Mouse (Mus musculus) layer of hippocampus, adult 2 months (tissue): Measurements from ENCODE around the gene Zbtb43. TPM values are rescaled to one million over a fixed set of nuclear protein-coding genes. Genes with fewer than 3 reads are reported as not detected.

Experiments
- DNase-seq, 2 experiments: peaks; one replicate each; pipeline ENCODE4 v3.0.0; 2022; ENCODE audit warnings: low spot score in 2 of 2
- H3K27ac ChIP-seq: fragments of 200-600 bp; 2 replicates; pipeline ENCODE4 v1.8.1; 2022
- H3K4me3 ChIP-seq: fragments of 200-600 bp; 2 replicates; pipeline ENCODE4 v1.8.1; 2022; ENCODE audit warnings: mild to moderate bottlenecking
- CTCF ChIP-seq: fragments of 200-600 bp; conservative IDR thresholded peaks from 2 replicates; pipeline ENCODE4 v1.8.1; 2022; ENCODE audit warnings: antibody characterized with exemption, mild to moderate bottlenecking, moderate library complexity
- total RNA-seq, 2 experiments: library from RNA; stranded (reverse); gene quantifications; 2 replicates each; pipeline ENCODE4 v1.2.3; 2021

Gene Zbtb43
- total RNA-seq, 2 experiments from 2014 or later, result 24.1 to 27.4 TPM

GRCm38 (mm10) chr2:33451038-33451978, 17.1 kb downstream of the Zbtb43 start:
- Histone ChIP-seq H3K4me3 (no peak overlapping the region), H3K27ac (peak overlapping the region; percentile 51)
- no peak for TF ChIP-seq CTCF
- DNase-seq, result no peak

DNA sequence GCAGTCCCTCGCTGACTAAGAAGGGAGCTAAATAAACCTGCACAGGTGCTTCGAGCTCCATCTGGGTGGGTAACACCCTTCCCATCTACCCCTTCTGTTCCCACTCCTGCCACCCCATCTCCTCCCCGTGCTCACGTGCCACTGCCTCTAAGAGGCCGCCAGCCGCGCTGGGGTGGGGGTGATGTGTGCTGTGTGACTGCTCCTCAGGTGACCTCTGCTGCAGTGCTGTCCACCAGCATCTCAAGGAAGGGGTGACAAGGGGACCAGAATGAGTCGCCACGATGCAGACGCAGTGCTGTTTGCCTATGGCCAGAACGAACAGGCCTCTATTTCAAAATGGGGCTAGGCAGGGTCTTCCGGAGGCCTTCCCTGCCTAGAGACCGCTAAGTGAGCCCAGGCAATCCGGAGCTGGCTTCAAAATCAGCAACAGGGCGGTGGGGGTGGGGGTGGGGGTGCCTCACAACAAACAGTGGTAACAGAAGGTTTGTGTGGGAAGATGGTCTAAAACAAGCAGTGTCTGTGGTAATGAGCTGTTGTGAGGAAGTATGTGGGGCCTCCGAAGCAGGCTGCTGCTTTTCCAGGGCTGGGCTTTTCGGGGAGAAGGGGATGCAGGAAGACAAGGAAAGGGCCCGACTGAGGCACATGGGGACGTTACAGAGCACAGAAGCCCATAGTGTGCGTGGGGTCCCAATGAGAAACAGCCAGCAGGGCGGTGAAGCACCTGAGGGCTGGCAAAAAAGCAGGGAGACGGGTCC, 19.1 kb downstream of the Zbtb43 start:
- peak; percentile 52 to 59 for DNase-seq
- H3K27ac ChIP-seq, result peak overlapping the region; percentile 83
- TF ChIP-seq CTCF, result no peak
- peak overlapping the region; percentile 20; the same call in 1 of the 2 replicates for H3K4me3 ChIP-seq

DNA sequence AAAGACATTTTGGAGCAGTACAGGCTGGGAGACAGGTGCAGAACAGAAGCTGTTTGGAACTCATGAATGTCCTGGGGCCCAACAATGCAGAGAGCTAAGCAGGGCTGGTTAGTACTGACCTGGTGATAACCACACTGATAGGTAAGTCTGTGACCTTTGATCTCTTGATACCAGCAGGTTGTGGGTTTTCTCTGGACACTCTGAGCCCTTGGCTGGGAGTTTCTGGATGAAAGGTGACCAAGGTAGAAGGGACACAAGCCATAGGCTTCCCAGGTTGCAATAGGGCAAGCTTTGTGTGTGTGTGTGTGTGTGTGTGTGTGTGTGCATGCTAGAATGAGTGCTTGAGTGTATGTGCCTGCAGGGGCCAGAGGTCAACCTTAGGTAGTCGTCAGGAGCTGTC, 21.6 kb downstream of the Zbtb43 start:
- no peak for TF ChIP-seq CTCF
- no peak for DNase-seq
- Histone ChIP-seq H3K27ac (no peak overlapping the region), H3K4me3 (no peak overlapping the region)

DNA sequence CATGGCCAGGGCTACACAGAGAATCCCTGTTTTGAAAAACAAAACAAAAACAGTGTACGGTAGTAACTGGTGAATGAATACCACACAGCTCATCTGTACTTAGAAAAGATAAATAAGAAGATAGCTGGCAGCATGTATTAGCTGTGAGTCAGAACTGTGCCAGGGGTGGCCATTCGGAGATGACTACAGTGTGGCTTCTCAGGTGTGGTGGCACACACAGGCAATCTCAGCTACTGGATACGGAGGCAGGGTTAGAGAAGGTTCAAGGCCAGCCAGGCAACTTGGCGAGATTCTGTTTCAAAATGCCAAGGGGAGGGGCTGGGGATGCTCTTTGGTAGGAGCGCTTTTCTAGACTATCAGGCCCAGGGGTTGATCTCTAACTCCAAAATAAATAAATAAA, 22.6 kb downstream of the Zbtb43 start:
- no peak for DNase-seq
- no peak overlapping the region for H3K4me3 ChIP-seq
- TF ChIP-seq CTCF, result no peak
- no peak overlapping the region for H3K27ac ChIP-seq

DNA sequence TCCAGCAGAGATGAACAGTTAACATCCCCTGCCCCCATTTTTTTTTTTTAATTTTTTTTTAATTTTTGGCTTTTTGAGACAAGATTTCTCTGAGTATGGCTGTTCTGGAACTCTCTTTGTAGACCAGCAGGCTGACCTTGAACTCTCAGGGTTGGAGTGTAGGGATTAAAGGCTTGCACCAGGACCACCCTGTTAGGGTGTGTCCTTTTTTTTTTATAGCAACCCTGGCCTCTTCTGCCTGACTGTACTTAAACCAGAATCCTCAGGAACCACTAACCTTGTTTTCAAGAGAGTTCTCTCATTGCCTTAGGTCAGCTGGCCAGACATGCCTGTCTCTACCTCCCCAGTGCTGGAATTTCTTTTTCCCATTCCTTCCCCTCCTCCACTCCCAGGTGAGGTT, 23.5 kb downstream of the Zbtb43 start:
- no peak for DNase-seq
- Histone ChIP-seq H3K4me3 (no peak overlapping the region), H3K27ac (peak overlapping the region; percentile 19; the same call in 1 of the 2 replicates)
- TF ChIP-seq CTCF, result no peak

DNA sequence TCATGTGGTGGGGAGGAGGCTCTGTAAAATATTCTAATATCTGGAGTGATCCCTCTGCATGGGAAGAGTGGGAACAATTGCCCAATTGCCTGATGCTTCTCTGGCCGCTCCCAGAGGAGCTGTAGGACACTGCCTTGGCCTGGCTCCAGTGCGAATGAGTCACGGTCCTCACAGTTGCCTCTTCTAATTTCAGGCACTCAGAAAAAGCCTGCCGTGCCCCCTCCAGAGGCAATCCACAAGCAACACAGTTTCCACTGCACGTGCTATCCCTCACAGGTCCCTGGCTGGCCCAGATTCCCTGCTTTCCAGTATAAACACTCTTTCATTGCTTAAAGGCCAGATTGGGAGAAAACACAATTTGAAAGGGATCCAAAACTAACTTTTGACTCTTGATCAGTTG, 24.0 kb downstream of the Zbtb43 start:
- peak; percentile 43 for TF ChIP-seq CTCF
- peak overlapping the region; percentile 57; the same call in 1 of the 2 replicates for H3K27ac ChIP-seq
- DNase-seq, result peak; percentile 68 to 70
- no peak overlapping the region for H3K4me3 ChIP-seq

- Histone ChIP-seq H3K4me3 (no peak overlapping the region), H3K27ac (no peak overlapping the region)
- no peak for DNase-seq
- TF ChIP-seq CTCF, result no peak
Measured at GRCm38 (mm10) chr2:33442701-33443100, 25.7 kb downstream of the Zbtb43 start.

DNA sequence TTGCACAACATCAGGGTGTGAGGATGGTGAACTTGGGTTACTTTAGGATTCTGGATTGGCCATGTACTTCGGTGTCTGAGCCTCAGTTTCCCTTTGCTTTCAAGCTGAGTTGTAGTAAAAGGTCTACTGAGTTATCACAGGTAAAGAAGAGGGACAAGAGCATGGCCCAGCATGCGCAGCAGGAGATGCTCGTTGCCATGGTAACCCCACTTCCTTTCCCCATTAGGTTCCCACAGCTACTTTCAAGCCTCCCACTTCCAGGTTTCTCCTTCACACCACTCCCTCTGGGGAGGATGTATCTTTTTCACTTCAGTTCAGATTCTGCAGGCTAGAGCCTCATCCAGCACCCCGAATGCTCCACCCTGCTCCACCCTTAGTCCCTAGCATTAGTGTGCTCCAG, 27.5 kb downstream of the Zbtb43 start:
- H3K27ac ChIP-seq, result no peak overlapping the region
- H3K4me3 ChIP-seq, result no peak overlapping the region
- TF ChIP-seq CTCF, result no peak
- DNase-seq, result peak in 1 of 2 experiments; percentile 62

DNA sequence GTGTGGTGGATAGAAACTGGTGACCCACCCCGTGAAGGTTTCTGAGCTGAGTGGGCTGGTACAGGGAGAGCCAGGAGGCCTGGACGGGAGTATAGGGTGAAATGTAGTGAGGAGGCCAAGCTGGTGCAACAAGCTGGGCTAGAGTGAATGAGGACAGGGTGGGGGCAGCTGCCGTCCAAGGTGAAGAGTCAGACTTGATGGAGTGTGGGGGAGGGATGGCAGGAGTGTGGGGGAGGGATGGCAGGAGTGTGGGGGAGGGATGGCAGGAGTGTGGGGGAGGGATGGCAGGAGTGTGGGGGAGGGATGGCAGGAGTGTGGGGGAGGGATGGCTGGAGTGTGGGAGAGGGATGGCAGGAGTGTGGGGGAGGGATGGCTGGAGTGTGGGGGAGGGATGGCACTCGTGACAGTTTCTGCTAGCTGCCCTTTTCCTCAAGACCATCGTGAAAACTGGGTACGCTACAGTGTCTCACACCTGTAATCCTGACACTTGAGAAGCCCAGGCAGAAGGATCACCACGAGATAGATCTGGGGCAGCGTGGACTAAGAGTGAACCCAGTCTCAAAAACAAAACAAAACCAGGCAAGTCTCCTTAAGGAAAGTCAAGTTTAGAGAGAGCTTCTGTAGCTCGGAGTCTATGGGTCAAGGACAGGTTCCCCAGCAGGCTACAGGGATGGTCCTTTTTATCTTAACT, 28.2 kb downstream of the Zbtb43 start:
- no peak for TF ChIP-seq CTCF
- no peak overlapping the region for H3K27ac ChIP-seq
- DNase-seq, result no peak
- no peak overlapping the region for H3K4me3 ChIP-seq

- TF ChIP-seq CTCF, result no peak
- DNase-seq, result no peak
- Histone ChIP-seq H3K4me3 (no peak overlapping the region), H3K27ac (no peak overlapping the region)
Measured at GRCm38 (mm10) chr2:33439471-33439881, 28.9 kb downstream of the Zbtb43 start.

GRCm38 (mm10) chr2:33438377-33438776, 30.0 kb downstream of the Zbtb43 start:
- DNase-seq, result no peak
- no peak for TF ChIP-seq CTCF
- Histone ChIP-seq H3K4me3 (no peak overlapping the region), H3K27ac (no peak overlapping the region)

DNA sequence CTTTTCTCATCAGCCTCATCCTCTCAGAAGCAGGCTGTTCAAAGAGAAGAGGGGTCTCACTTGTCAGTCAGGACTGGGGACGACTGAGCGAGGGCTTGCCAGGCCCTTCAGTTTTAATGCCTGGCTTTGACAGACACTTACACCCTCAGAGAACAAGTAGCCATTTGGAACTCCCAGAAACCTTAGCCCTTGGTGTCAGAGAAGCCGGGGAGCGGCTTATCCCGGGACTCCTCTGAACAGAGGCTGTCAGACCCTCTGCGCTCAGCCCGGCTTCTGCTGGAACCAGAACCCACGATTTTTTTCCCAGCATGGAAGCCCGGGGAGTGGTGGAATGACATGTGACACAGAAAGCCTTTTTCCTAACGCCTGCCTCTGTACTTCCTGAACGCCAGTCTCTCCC, 31.2 kb downstream of the Zbtb43 start:
- H3K4me3 ChIP-seq, result no peak overlapping the region
- DNase-seq, result no peak
- no peak overlapping the region for H3K27ac ChIP-seq
- no peak for TF ChIP-seq CTCF
